Mouse (Mus musculus): Measurements from ENCODE around the gene Rpl10. TPM values are rescaled to one million over a fixed set of nuclear protein-coding genes. Genes with fewer than 3 reads are reported as not detected.

Gene Rpl10
- total and polyA plus RNA-seq, 2 experiments from 2014 or later: 375 to 1,618 TPM

GRCm38 (mm10) chrX:74244614-74245083 is 26.0 kb upstream of the Rpl10 start:
- no peak for TF ChIP-seq CTCF (IDR thresholded peaks at IDR 0.05; ENCODE audit: low read depth)
- peak overlapping the region; percentile 91 for H3K27ac ChIP-seq
- peak; percentile 63 for ATAC-seq
- peak overlapping the region; percentile 48 for H3K4me3 ChIP-seq (ENCODE audit: low read length)
- no peaks in the 10 kb centered on the region for H3K9me3 ChIP-seq (ENCODE audit: low read length)
- H3K27me3 ChIP-seq (ENCODE audit: insufficient read depth, low read length): no peaks in the 10 kb centered on the region
- peak; percentile 70 for DNase-seq (ENCODE audit: low spot score)
- H3K4me1 ChIP-seq (ENCODE audit: insufficient read depth, low read length): no peaks in the 10 kb centered on the region
- peak overlapping the region; percentile 68 for H3K9ac ChIP-seq (replicated peaks; ENCODE audit: low read length)
- H3K36me3 ChIP-seq (ENCODE audit: insufficient read depth, low read length): peaks cover 6% of the 10 kb centered on the region; the same call in 1 of the 2 replicates
- WGBS: 29% methylated on average over 3 of the region's 3 CpGs
- peak overlapping the region; percentile 68 for H3K4me2 ChIP-seq (ENCODE audit: low read depth, low read length)

- Histone ChIP-seq H3K27ac (peak overlapping the region; percentile 91), H3K9ac (replicated peaks; ENCODE audit: low read length) (peak overlapping the region; percentile 68), H3K9me3 (ENCODE audit: low read length) (no peaks in the 10 kb centered on the region), H3K27me3 (ENCODE audit: insufficient read depth, low read length) (no peaks in the 10 kb centered on the region), H3K4me3 (ENCODE audit: low read length) (peak overlapping the region; percentile 48), H3K36me3 (ENCODE audit: insufficient read depth, low read length) (peaks cover 6% of the 10 kb centered on the region; the same call in 1 of the 2 replicates), H3K4me2 (ENCODE audit: low read depth, low read length) (peak overlapping the region; percentile 68), H3K4me1 (ENCODE audit: insufficient read depth, low read length) (no peaks in the 10 kb centered on the region)
- TF ChIP-seq CTCF (IDR thresholded peaks at IDR 0.05; ENCODE audit: low read depth): no peak
- DNase-seq (ENCODE audit: low spot score) (no peak), ATAC-seq (no peak)
- 35% methylated on average over 1 of the region's 1 CpGs for WGBS
These were observed 25.5 kb upstream of the Rpl10 start for GRCm38 (mm10) chrX:74245107-74245506.

GRCm38 (mm10) chrX:74245687-74246086 is 24.9 kb upstream of the Rpl10 start:
- H3K27ac ChIP-seq: peak overlapping the region; percentile 91
- H3K4me1 ChIP-seq (ENCODE audit: insufficient read depth, low read length): no peaks in the 10 kb centered on the region
- ATAC-seq (peak; percentile 60), DNase-seq (ENCODE audit: low spot score) (peak; percentile 84)
- H3K4me3 ChIP-seq (ENCODE audit: low read length): peak overlapping the region; percentile 48
- H3K9me3 ChIP-seq (ENCODE audit: low read length): no peaks in the 10 kb centered on the region
- TF ChIP-seq CTCF (IDR thresholded peaks at IDR 0.05; ENCODE audit: low read depth): no peak
- H3K36me3 ChIP-seq (ENCODE audit: insufficient read depth, low read length): peaks cover 6% of the 10 kb centered on the region; the same call in 1 of the 2 replicates
- no peaks in the 10 kb centered on the region for H3K27me3 ChIP-seq (ENCODE audit: insufficient read depth, low read length)
- 42% methylated on average over 21 of the region's 21 CpGs for WGBS
- peak overlapping the region; percentile 68 for H3K9ac ChIP-seq (replicated peaks; ENCODE audit: low read length)
- peak overlapping the region; percentile 68 for H3K4me2 ChIP-seq (ENCODE audit: low read depth, low read length)

- peak overlapping the region; percentile 68 for H3K4me2 ChIP-seq (ENCODE audit: low read depth, low read length)
- no peaks in the 10 kb centered on the region for H3K9me3 ChIP-seq (ENCODE audit: low read length)
- peak overlapping the region; percentile 91 for H3K27ac ChIP-seq
- H3K4me1 ChIP-seq (ENCODE audit: insufficient read depth, low read length): no peaks in the 10 kb centered on the region
- TF ChIP-seq CTCF (IDR thresholded peaks at IDR 0.05; ENCODE audit: low read depth): no peak
- H3K9ac ChIP-seq (replicated peaks; ENCODE audit: low read length): peak overlapping the region; percentile 68
- H3K4me3 ChIP-seq (ENCODE audit: low read length): peak overlapping the region; percentile 48
- peaks cover under 1% of the 10 kb centered on the region; the same call in 1 of the 2 replicates for H3K36me3 ChIP-seq (ENCODE audit: insufficient read depth, low read length)
- DNase-seq (ENCODE audit: low spot score) (peak; percentile 94), ATAC-seq (peak; percentile 89)
- H3K27me3 ChIP-seq (ENCODE audit: insufficient read depth, low read length): no peaks in the 10 kb centered on the region
- WGBS: 19% methylated on average over 38 of the region's 38 CpGs
These were observed 24.4 kb upstream of the Rpl10 start for GRCm38 (mm10) chrX:74246213-74246681.

GRCm38 (mm10) chrX:74246693-74247092 is 23.9 kb upstream of the Rpl10 start:
- ATAC-seq (no peak; the same call in 1 of the 2 replicates), DNase-seq (ENCODE audit: low spot score) (no peak)
- TF ChIP-seq CTCF (IDR thresholded peaks at IDR 0.05; ENCODE audit: low read depth): no peak
- Histone ChIP-seq H3K9me3 (ENCODE audit: low read length) (no peaks in the 10 kb centered on the region), H3K4me3 (ENCODE audit: low read length) (peak overlapping the region; percentile 48), H3K27ac (peak overlapping the region; percentile 91; the same call in 1 of the 2 replicates), H3K4me1 (ENCODE audit: insufficient read depth, low read length) (no peaks in the 10 kb centered on the region), H3K27me3 (ENCODE audit: insufficient read depth, low read length) (no peaks in the 10 kb centered on the region), H3K9ac (replicated peaks; ENCODE audit: low read length) (peak overlapping the region; percentile 44), H3K4me2 (ENCODE audit: low read depth, low read length) (peak overlapping the region; percentile 68), H3K36me3 (ENCODE audit: insufficient read depth, low read length) (no peaks in the 10 kb centered on the region)
- WGBS: 27% methylated on average over 15 of the region's 15 CpGs

- Histone ChIP-seq H3K27ac (peak overlapping the region; percentile 48; the same call in 1 of the 2 replicates), H3K9me3 (ENCODE audit: low read length) (no peaks in the 10 kb centered on the region), H3K4me2 (ENCODE audit: low read depth, low read length) (peak overlapping the region; percentile 58; the same call in 1 of the 2 replicates), H3K9ac (replicated peaks; ENCODE audit: low read length) (no peak overlapping the region), H3K4me1 (ENCODE audit: insufficient read depth, low read length) (no peaks in the 10 kb centered on the region), H3K36me3 (ENCODE audit: insufficient read depth, low read length) (no peaks in the 10 kb centered on the region), H3K27me3 (ENCODE audit: insufficient read depth, low read length) (no peaks in the 10 kb centered on the region), H3K4me3 (ENCODE audit: low read length) (no peak overlapping the region)
- DNase-seq (ENCODE audit: low spot score): peak; percentile 75
- 0 out of 2 replicates have a peak, but pooled peaks have one; percentile 17 for ATAC-seq
- 15% methylated on average over 3 of the region's 3 CpGs for WGBS
- peak; percentile 72 for TF ChIP-seq CTCF (IDR thresholded peaks at IDR 0.05; ENCODE audit: low read depth)
These were observed 22.0 kb upstream of the Rpl10 start for GRCm38 (mm10) chrX:74248651-74249050.

- Histone ChIP-seq H3K9me3 (ENCODE audit: low read length) (no peaks in the 10 kb centered on the region), H3K9ac (replicated peaks; ENCODE audit: low read length) (peak within 1 kb of the TSS; percentile 41), H3K27ac (peak within 1 kb of the TSS; percentile 48; the same call in 1 of the 2 replicates), H3K4me2 (ENCODE audit: low read depth, low read length) (peak within 1 kb of the TSS; percentile 58), H3K36me3 (ENCODE audit: insufficient read depth, low read length) (no peaks in the 10 kb centered on the region), H3K27me3 (ENCODE audit: insufficient read depth, low read length) (no peaks in the 10 kb centered on the region), H3K4me3 (ENCODE audit: low read length) (peak within 1 kb of the TSS; percentile 38), H3K4me1 (ENCODE audit: insufficient read depth, low read length) (no peaks in the 10 kb centered on the region)
- TF ChIP-seq CTCF (IDR thresholded peaks at IDR 0.05; ENCODE audit: low read depth): peak; percentile 45
- no peak for ATAC-seq
- 34% methylated on average over 38 of the region's 38 CpGs for WGBS
- peak; percentile 65 for DNase-seq (ENCODE audit: low spot score)
These were observed 21.0 kb upstream of the Rpl10 start, which contains the start of gene Flna for GRCm38 (mm10) chrX:74249615-74250014. Gene Flna (minus strand): TSS chrX:74249820.
